Mouse (Mus musculus) MEL (cell line): ENCODE data around the gene St6galnac5. TPM values are rescaled to one million over a fixed set of nuclear protein-coding genes. Genes with fewer than 3 reads are reported as not detected.

Experiments
- DNase-seq: peaks from one replicate; pipeline ENCODE4 v3.0.0; 2011; ENCODE audit warnings: low read depth, low spot score
- H3K27ac ChIP-seq: 2 replicates; pipeline ENCODE4 v1.5.1; 2012; ENCODE audit warnings: low read depth, mild to moderate bottlenecking, control low read depth, low read length, moderate library complexity; ENCODE audit not compliant: control insufficient read depth
- H3K27me3 ChIP-seq, 2 experiments: fragments of 150-350 bp in 1 of 2; sonication (generic) in 1 of 2; 2 replicates each; pipeline ENCODE4 v1.6.1; 2012; ENCODE audit warnings: low read length in 2 of 2, mild to moderate bottlenecking in 2 of 2, improper control_type of control experiment in 1 of 2, moderate library complexity in 1 of 2; ENCODE audit not compliant: insufficient read depth in 2 of 2, control insufficient read depth in 1 of 2
- H3K36me3 ChIP-seq, 2 experiments: 2 replicates each; pipeline ENCODE4 v1.6.1; 2012 to 2014; ENCODE audit warnings: low read length in 2 of 2, improper control_type of control experiment in 1 of 2, inconsistent platforms in 1 of 2, mild to moderate bottlenecking in 1 of 2; ENCODE audit not compliant: insufficient read depth in 2 of 2, control insufficient read depth in 1 of 2
- H3K4me1 ChIP-seq, 2 experiments: fragments of 150-350 bp in 1 of 2; sonication (generic) in 1 of 2; 2 replicates each; pipeline ENCODE4 v1.6.1; 2012; ENCODE audit warnings: low read length in 2 of 2, improper control_type of control experiment in 1 of 2, mild to moderate bottlenecking in 1 of 2; ENCODE audit not compliant: insufficient read depth in 2 of 2, control insufficient read depth in 1 of 2
- H3K4me3 ChIP-seq, 2 experiments: fragments of 150-350 bp in 1 of 2; sonication (generic) in 1 of 2; 2 replicates each; pipeline ENCODE4 v1.5.1; 2012; ENCODE audit warnings: low read depth in 2 of 2, low read length in 2 of 2, mild to moderate bottlenecking in 2 of 2, moderate library complexity in 2 of 2, control low read depth in 1 of 2, improper control_type of control experiment in 1 of 2; ENCODE audit not compliant: control insufficient read depth in 1 of 2, insufficient read depth in 1 of 2
- H3K79me2 ChIP-seq: 2 replicates; pipeline ENCODE4 v1.6.1; 2012; ENCODE audit warnings: mild to moderate bottlenecking, low read length, moderate library complexity; ENCODE audit not compliant: control insufficient read depth, poor library complexity, insufficient read depth
- H3K9ac ChIP-seq: 2 replicates; pipeline ENCODE4 v1.6.1; 2012; ENCODE audit warnings: low read depth, mild to moderate bottlenecking, control low read depth, low read length, moderate library complexity; ENCODE audit not compliant: control insufficient read depth, poor library complexity, severe bottlenecking
- H3K9me3 ChIP-seq: fragments of 150-350 bp; sonication (generic); replicated peaks from 2 replicates; pipeline ENCODE4 v1.6.1; 2012; ENCODE audit warnings: mild to moderate bottlenecking, low read length, improper control_type of control experiment, moderate library complexity; ENCODE audit not compliant: insufficient read depth
- CHD1 ChIP-seq: IDR thresholded peaks from 2 replicates; pipeline ENCODE4 v1.6.1; 2012; ENCODE audit warnings: low read depth, mild to moderate bottlenecking, inconsistent platforms, low read length, improper control_type of control experiment
- CHD2 ChIP-seq: IDR thresholded peaks from 2 replicates; pipeline ENCODE4 v1.6.1; 2011; ENCODE audit warnings: low read length, improper control_type of control experiment
- E2F4 ChIP-seq: IDR thresholded peaks from 2 replicates; pipeline ENCODE4 v1.6.1; 2011; ENCODE audit warnings: low read depth, low read length, improper control_type of control experiment, borderline replicate concordance
- EP300 ChIP-seq, 2 experiments: IDR thresholded peaks; 2 replicates each; pipeline ENCODE4 v1.6.1; 2011; ENCODE audit warnings: improper control_type of control experiment in 2 of 2, low read length in 2 of 2, low read depth in 1 of 2, mild to moderate bottlenecking in 1 of 2
- ETS1 ChIP-seq: IDR thresholded peaks from 2 replicates; pipeline ENCODE4 v1.6.1; 2012; ENCODE audit warnings: low read depth, mild to moderate bottlenecking, inconsistent platforms, low read length, improper control_type of control experiment, moderate library complexity
- GATA1 ChIP-seq: IDR thresholded peaks from 2 replicates; pipeline ENCODE4 v1.6.1; 2011; ENCODE audit warnings: low read depth, low read length, improper control_type of control experiment
- JUND ChIP-seq: IDR thresholded peaks from 2 replicates; pipeline ENCODE4 v1.6.1; 2011; ENCODE audit warnings: low read depth, mild to moderate bottlenecking, improper control_type of control experiment, low read length
- MAFK ChIP-seq: IDR thresholded peaks from 2 replicates; pipeline ENCODE4 v1.6.1; 2011; ENCODE audit warnings: low read depth, mild to moderate bottlenecking, low read length, improper control_type of control experiment, borderline replicate concordance
- MAX ChIP-seq: IDR thresholded peaks from 2 replicates; pipeline ENCODE4 v1.6.1; 2011; ENCODE audit warnings: low read length, improper control_type of control experiment
- MYC ChIP-seq: IDR thresholded peaks from 2 replicates; pipeline ENCODE4 v1.6.1; 2011; ENCODE audit warnings: low read depth, mild to moderate bottlenecking, low read length, improper control_type of control experiment, moderate library complexity
- NELFE ChIP-seq: IDR thresholded peaks from 2 replicates; pipeline ENCODE4 v1.6.1; 2011; ENCODE audit warnings: low read depth, low read length, improper control_type of control experiment
- POLR2AphosphoS5 ChIP-seq: IDR thresholded peaks from 2 replicates; pipeline ENCODE4 v1.6.1; 2012; ENCODE audit warnings: low read depth, borderline replicate concordance, mild to moderate bottlenecking, inconsistent platforms, low read length, moderate library complexity, mixed read lengths
- RAD21 ChIP-seq: IDR thresholded peaks from 2 replicates; pipeline ENCODE4 v1.6.1; 2011; ENCODE audit warnings: mild to moderate bottlenecking, low read depth, low read length, improper control_type of control experiment
- RCOR1 ChIP-seq: IDR thresholded peaks from 2 replicates; pipeline ENCODE4 v1.6.1; 2012; ENCODE audit warnings: low read depth, mild to moderate bottlenecking, inconsistent platforms, low read length, improper control_type of control experiment
- SMC3 ChIP-seq: IDR thresholded peaks from 2 replicates; pipeline ENCODE4 v1.6.1; 2011; ENCODE audit warnings: low read depth, low read length, improper control_type of control experiment
- TBP ChIP-seq: IDR thresholded peaks from 2 replicates; pipeline ENCODE4 v1.8.0; 2011; ENCODE audit warnings: low read depth, low read length, improper control_type of control experiment
- UBTF ChIP-seq: IDR thresholded peaks from 2 replicates; pipeline ENCODE4 v1.6.1; 2012; ENCODE audit warnings: low read depth, mild to moderate bottlenecking, inconsistent platforms, low read length, improper control_type of control experiment, moderate library complexity, borderline replicate concordance; ENCODE audit not compliant: insufficient read depth
- USF1 ChIP-seq: IDR thresholded peaks from 2 replicates; pipeline ENCODE4 v1.6.1; 2014; ENCODE audit warnings: low read depth, mild to moderate bottlenecking, inconsistent platforms, low read length, improper control_type of control experiment, moderate library complexity
- USF2 ChIP-seq, 2 experiments: IDR thresholded peaks; 2 replicates each; pipeline ENCODE4 v1.6.1; 2011 to 2012; ENCODE audit warnings: improper control_type of control experiment in 2 of 2, low read length in 2 of 2, borderline replicate concordance in 1 of 2, inconsistent platforms in 1 of 2, low read depth in 1 of 2, mild to moderate bottlenecking in 1 of 2; ENCODE audit not compliant: insufficient read depth in 1 of 2
- ZMIZ1 ChIP-seq: IDR thresholded peaks from 2 replicates; pipeline ENCODE4 v1.6.1; 2012; ENCODE audit warnings: low read depth, mild to moderate bottlenecking, inconsistent platforms, low read length, improper control_type of control experiment, moderate library complexity
- ZNF384 ChIP-seq: IDR thresholded peaks from 2 replicates; pipeline ENCODE4 v1.6.1; 2012; ENCODE audit warnings: low read depth, mild to moderate bottlenecking, inconsistent platforms, low read length, improper control_type of control experiment
- polyA plus RNA-seq, 2 experiments: library from polyadenylated mRNA; stranded (reverse) in 1 of 2; unstranded in 1 of 2; fragments of >175 nt in 1 of 2; fragments of >200 nt in 1 of 2; gene quantifications; 2 replicates each; pipeline versions ENCODE4 v1.2.1 to v1.2.4; 2012; ENCODE audit warnings: low replicate concordance in 2 of 2, low read depth in 1 of 2; ENCODE audit not compliant: insufficient read length in 2 of 2, insufficient read depth in 1 of 2, missing spikeins in 1 of 2
- total RNA-seq: library from RNA; depleted of rRNA; stranded (reverse); fragments of 300-350 nt; gene quantifications from 2 replicates; pipeline ENCODE4 v1.2.3, GENCODE M21; 2012

The St6galnac5 gene
- total and polyA plus RNA-seq, 3 experiments: not detected

- H3K27ac ChIP-seq: no peak overlapping the region
- TF ChIP-seq UBTF: no peak
- no peak for TF ChIP-seq TBP
- TF ChIP-seq E2F4: no peak
- TF ChIP-seq MAFK: no peak
- no peak for TF ChIP-seq MYC
- TF ChIP-seq NELFE: no peak
- TF ChIP-seq RCOR1: no peak
- TF ChIP-seq CHD1: no peak
- no peak for TF ChIP-seq ZNF384
- TF ChIP-seq EP300 (IDR thresholded peaks at IDR 0.05; ENCODE audit: low read depth in 1 of 2, low read length in 2 of 2): no peak
- no peak for TF ChIP-seq ZMIZ1
- no peak for TF ChIP-seq GATA1
- TF ChIP-seq POLR2AphosphoS5: no peak
- no peak for TF ChIP-seq SMC3
- no peak for TF ChIP-seq RAD21
- TF ChIP-seq ETS1: no peak
- TF ChIP-seq MAX: no peak
- TF ChIP-seq, all 39 proteins: peak for 0
- Histone ChIP-seq H3K9ac (no peak overlapping the region), H3K36me3 (no peaks in the 10 kb centered on the region), H3K4me1 (no peaks in the 10 kb centered on the region), H3K27me3 (peaks cover 0 to 1% of the 10 kb centered on the region in 2 experiments; a peak in 1 of 4 replicates), H3K4me3 (no peak overlapping the region), H3K79me2 (no peaks in the 10 kb centered on the region), H3K9me3 (no peaks in the 10 kb centered on the region)
- no peak for DNase-seq
Measured at GRCm38 (mm10) chr3:152837407-152837806, 144.6 kb downstream of the St6galnac5 start.

- H3K4me1 ChIP-seq: no peaks in the 10 kb centered on the region
- DNase-seq: no peak
- no peaks in the 10 kb centered on the region for H3K36me3 ChIP-seq
- H3K27me3 ChIP-seq: peaks cover 0 to 1% of the 10 kb centered on the region in 2 experiments; a peak in 2 of 4 replicates
- no peak overlapping the region for H3K9ac ChIP-seq
- H3K4me3 ChIP-seq: no peak overlapping the region
- TF ChIP-seq CHD1 (no peak), CHD2 (no peak), JUND (no peak), USF1 (no peak), POLR2AphosphoS5 (no peak), USF2 (IDR thresholded peaks at IDR 0.05; ENCODE audit: borderline replicate concordance in 1 of 2, insufficient read depth in 1 of 2, low read depth in 1 of 2, low read length in 2 of 2) (no peak)
- no peaks in the 10 kb centered on the region for H3K9me3 ChIP-seq
- no peaks in the 10 kb centered on the region for H3K79me2 ChIP-seq
- no peak overlapping the region for H3K27ac ChIP-seq
Measured at GRCm38 (mm10) chr3:152832436-152832835, 149.6 kb downstream of the St6galnac5 start.
